Mouse (Mus musculus): ENCODE measurements around the gene Hsd3b5. TPM values are rescaled to one million over a fixed set of nuclear protein-coding genes. Genes with fewer than 3 reads are reported as not detected.
"Not testable (repeated sequence)": the region's sequence is repeated elsewhere in the genome, so short reads cannot be mapped to it uniquely, and the experiment has no call there.

The Hsd3b5 gene
- 0.07 TPM in 1 of 2 replicates, not detected in the other for polyA plus RNA-seq (2015; fragmentation: Nextera tagmentation; extraction: Ambion mirVana)

DNA sequence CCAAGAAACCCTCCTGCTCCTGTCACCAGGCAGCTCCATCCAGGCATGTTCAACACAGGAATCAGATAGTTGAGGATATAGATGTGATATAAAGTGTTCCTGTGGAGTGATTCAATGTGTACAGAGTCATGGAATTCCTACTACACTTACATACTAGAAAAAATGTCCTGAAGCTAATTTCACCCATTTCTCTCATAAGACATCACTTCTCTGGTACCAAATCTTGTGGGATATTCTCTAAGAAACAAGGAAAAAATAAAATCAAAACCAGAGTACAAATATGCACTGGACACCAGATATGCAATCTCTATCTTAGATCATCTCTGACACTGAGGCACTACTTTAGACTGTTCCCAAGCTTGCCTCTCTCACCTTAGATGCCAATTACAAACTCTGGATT is at the start of gene Hsd3b5:
Gene Hsd3b5 (minus strand): TSS at position 101 of the 400 bp plus-strand sequence.
- H3K4me2 ChIP-seq, result no peak within 1 kb of the TSS
- H3K27ac ChIP-seq (replicated peaks), result no peak within 1 kb of the TSS
- no peaks in the 10 kb centered on the region for H3K9me3 ChIP-seq (replicated peaks)
- no peaks in the 10 kb centered on the region for H3K36me3 ChIP-seq (replicated peaks)
- no peak within 1 kb of the TSS for H3K4me3 ChIP-seq (replicated peaks)
- H3K9ac ChIP-seq, result no peak within 1 kb of the TSS
- H3K27me3 ChIP-seq, result no peaks in the 10 kb centered on the region
- ATAC-seq (ENCODE audit: insufficient read depth), result no peak
- H3K4me1 ChIP-seq (replicated peaks), result no peaks in the 10 kb centered on the region

GRCm38 (mm10) chr3:98635145-98635544 is 5.1 kb upstream of the Hsd3b5 start:
- Histone ChIP-seq H3K4me3 (replicated peaks) (no peak overlapping the region), H3K27ac (replicated peaks) (no peak overlapping the region), H3K4me1 (replicated peaks) (no peaks in the 10 kb centered on the region), H3K4me2 (no peak overlapping the region), H3K36me3 (replicated peaks) (no peaks in the 10 kb centered on the region), H3K27me3 (no peaks in the 10 kb centered on the region), H3K9me3 (replicated peaks) (no peaks in the 10 kb centered on the region), H3K9ac (no peak overlapping the region)
- WGBS (ENCODE audit: insufficient replicate concordance), result 57% methylated on average over 1 of the region's 1 CpGs
- no peak for ATAC-seq (ENCODE audit: insufficient read depth)

DNA sequence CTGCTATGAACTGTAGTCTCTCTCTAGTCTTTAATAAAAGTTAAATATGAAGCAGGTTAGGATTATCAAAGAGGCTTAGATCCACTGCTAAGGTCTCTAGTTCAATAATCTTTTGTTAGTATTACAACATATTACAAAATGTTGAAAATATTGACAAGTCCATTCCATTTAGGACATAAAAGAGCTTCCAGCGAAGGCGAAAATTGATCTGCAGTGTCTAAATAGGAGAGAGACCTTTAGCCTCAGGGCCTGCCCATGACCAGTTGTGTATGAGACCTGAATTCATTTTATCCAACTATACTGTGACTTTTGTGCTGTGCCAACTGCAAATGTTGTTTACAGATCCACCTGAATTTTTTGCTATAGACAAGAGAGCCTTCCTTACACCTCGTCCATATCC is 419 bp downstream of the Hsd3b5 start:
- H3K4me3 ChIP-seq (replicated peaks), result no peak overlapping the region
- H3K4me2 ChIP-seq, result no peak overlapping the region
- no peaks in the 10 kb centered on the region for H3K4me1 ChIP-seq (replicated peaks)
- H3K27me3 ChIP-seq, result no peaks in the 10 kb centered on the region
- H3K27ac ChIP-seq (replicated peaks), result no peak overlapping the region
- WGBS (ENCODE audit: insufficient replicate concordance), result 45% methylated on average over 3 of the region's 3 CpGs
- no peaks in the 10 kb centered on the region for H3K9me3 ChIP-seq (replicated peaks)
- ATAC-seq (ENCODE audit: insufficient read depth), result no peak
- H3K9ac ChIP-seq, result no peak overlapping the region
- H3K36me3 ChIP-seq (replicated peaks), result no peaks in the 10 kb centered on the region

- not testable (repeated sequence) for H3K9me3 ChIP-seq (replicated peaks); ATAC-seq (ENCODE audit: insufficient read depth); H3K36me3 ChIP-seq (replicated peaks); H3K4me2 ChIP-seq; H3K27me3 ChIP-seq; H3K27ac ChIP-seq (replicated peaks); H3K4me3 ChIP-seq (replicated peaks); H3K4me1 ChIP-seq (replicated peaks); H3K9ac ChIP-seq
- 41% methylated on average over 1 of the region's 1 CpGs for WGBS (ENCODE audit: insufficient replicate concordance)
Observed at GRCm38 (mm10) chr3:98616786-98617185, 13.3 kb downstream of the Hsd3b5 start.

DNA sequence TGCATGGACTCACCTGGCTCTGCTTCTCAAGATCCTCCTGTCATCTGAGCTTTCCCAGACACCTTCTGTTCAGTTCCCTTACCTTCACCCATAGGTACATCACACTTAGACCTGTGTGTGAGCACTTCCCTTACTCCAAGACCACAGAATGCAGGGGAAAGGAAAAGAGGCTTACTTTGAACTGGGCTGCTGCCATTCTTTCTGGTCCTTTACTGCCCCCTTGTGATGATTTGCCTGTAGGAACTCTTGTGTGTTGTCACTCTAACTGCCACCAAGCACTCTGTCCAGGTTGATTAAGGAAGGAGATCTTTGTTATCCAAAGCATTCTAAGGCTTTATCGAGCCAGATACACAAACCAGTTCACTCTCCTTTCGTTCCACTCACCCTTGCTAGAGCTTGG is 13.8 kb downstream of the Hsd3b5 start:
- H3K4me1 ChIP-seq (replicated peaks); H3K36me3 ChIP-seq (replicated peaks); ATAC-seq (ENCODE audit: insufficient read depth); H3K27ac ChIP-seq (replicated peaks); H3K4me3 ChIP-seq (replicated peaks); H3K9ac ChIP-seq; H3K27me3 ChIP-seq; H3K4me2 ChIP-seq; H3K9me3 ChIP-seq (replicated peaks): not testable (repeated sequence)
- WGBS (ENCODE audit: insufficient replicate concordance), result 13% methylated on average over 2 of the region's 2 CpGs

GRCm38 (mm10) chr3:98614406-98614927 is 15.6 kb downstream of the Hsd3b5 start:
- not testable (repeated sequence) for H3K9me3 ChIP-seq (replicated peaks); H3K27ac ChIP-seq (replicated peaks); H3K27me3 ChIP-seq; H3K4me1 ChIP-seq (replicated peaks); H3K9ac ChIP-seq; H3K36me3 ChIP-seq (replicated peaks); H3K4me2 ChIP-seq; ATAC-seq (ENCODE audit: insufficient read depth); H3K4me3 ChIP-seq (replicated peaks)
- 20% methylated on average over 2 of the region's 2 CpGs for WGBS (ENCODE audit: insufficient replicate concordance)

GRCm38 (mm10) chr3:98613963-98614362 is 16.1 kb downstream of the Hsd3b5 start:
- H3K27ac ChIP-seq (replicated peaks), result no peak overlapping the region
- no peak for ATAC-seq (ENCODE audit: insufficient read depth)
- no peaks in the 10 kb centered on the region for H3K27me3 ChIP-seq
- H3K36me3 ChIP-seq (replicated peaks), result no peaks in the 10 kb centered on the region
- H3K4me1 ChIP-seq (replicated peaks), result no peaks in the 10 kb centered on the region
- H3K9ac ChIP-seq, result no peak overlapping the region
- no peak overlapping the region for H3K4me3 ChIP-seq (replicated peaks)
- H3K4me2 ChIP-seq, result no peak overlapping the region
- no peaks in the 10 kb centered on the region for H3K9me3 ChIP-seq (replicated peaks)

DNA sequence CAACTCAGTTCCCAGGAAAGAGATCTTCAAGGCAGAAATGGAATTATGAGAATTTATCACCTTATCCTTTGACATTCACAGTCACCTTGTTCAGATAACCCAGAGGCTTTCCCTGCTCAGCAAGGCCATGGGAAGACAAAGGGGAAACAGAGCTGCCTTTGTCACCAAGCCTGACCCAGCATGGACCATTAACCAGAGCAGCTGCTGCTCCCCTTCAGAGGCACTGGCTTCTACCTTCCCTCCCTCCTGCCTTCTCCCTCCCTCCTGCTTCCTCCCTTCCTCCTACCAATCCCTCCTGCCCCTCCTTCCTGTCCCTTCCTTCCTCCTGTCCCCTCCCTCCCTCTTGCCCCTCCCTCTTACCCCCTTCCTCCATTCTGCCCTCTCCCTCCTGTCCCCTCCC is 16.5 kb downstream of the Hsd3b5 start:
- not testable (repeated sequence) for H3K27me3 ChIP-seq

DNA sequence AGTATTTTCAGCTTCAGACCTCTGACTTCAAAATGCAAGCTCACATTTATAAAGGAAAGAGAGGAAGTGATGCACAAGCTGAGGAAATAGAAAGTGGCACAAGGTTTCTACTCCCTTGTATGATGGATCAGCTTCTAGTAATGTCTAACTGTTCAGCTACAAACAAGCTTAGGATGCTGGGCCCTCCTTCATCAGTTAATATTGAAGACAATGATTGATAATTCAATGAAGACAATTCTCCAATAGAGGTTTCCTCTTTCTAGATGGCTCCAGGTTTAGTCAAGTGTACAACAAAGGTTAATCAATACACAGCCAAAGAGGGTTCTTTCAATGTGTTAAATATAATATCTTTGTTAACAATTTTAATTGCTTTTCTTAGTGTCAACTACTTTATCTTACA is 41.3 kb downstream of the Hsd3b5 start, which contains the start of gene Gm10681:
Gene Gm10681 (minus strand): TSS at position 101 of the 400 bp plus-strand sequence.
- Histone ChIP-seq H3K4me2 (no peak within 1 kb of the TSS), H3K4me3 (replicated peaks) (no peak within 1 kb of the TSS), H3K9me3 (replicated peaks) (no peaks in the 10 kb centered on the region), H3K4me1 (replicated peaks) (no peaks in the 10 kb centered on the region), H3K9ac (no peak within 1 kb of the TSS), H3K36me3 (replicated peaks) (no peaks in the 10 kb centered on the region), H3K27ac (replicated peaks) (peak within 1 kb of the TSS; percentile 61; the same call in 1 of the 2 replicates), H3K27me3 (no peaks in the 10 kb centered on the region)
- ATAC-seq (ENCODE audit: insufficient read depth), result no peak

More for the DNA sequence above, 16.5 kb downstream of the Hsd3b5 start:
- not testable (repeated sequence) for H3K9me3 ChIP-seq (replicated peaks); H3K4me1 ChIP-seq (replicated peaks); H3K9ac ChIP-seq; H3K4me2 ChIP-seq; H3K4me3 ChIP-seq (replicated peaks); H3K27ac ChIP-seq (replicated peaks); ATAC-seq (ENCODE audit: insufficient read depth); H3K36me3 ChIP-seq (replicated peaks)

DNA sequence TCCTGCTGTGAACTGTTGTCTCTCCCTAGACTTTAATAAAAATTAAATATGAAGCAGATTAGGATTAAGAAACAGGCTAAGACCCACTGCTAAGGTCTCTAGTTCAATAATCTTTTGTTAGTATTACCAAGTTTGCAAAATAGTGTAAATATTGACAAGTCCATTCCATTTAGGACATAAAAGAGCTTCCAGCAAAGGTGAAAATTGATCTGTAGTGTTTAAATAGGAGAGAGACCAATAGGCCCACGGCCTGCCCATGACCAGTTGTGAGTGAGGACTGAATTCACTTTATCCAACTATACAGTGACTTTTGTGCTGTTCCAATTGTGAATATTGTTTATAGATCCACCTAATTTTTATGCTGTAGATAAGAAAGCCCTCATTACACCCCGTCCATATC is 42.3 kb downstream of the Hsd3b5 start:
- H3K4me1 ChIP-seq (replicated peaks), result no peaks in the 10 kb centered on the region
- H3K27me3 ChIP-seq, result no peaks in the 10 kb centered on the region
- no peak overlapping the region for H3K4me3 ChIP-seq (replicated peaks)
- no peak overlapping the region for H3K9ac ChIP-seq
- 43% methylated on average over 2 of the region's 2 CpGs for WGBS (ENCODE audit: insufficient replicate concordance)
- no peaks in the 10 kb centered on the region for H3K36me3 ChIP-seq (replicated peaks)
- peak; percentile 61 for ATAC-seq (ENCODE audit: insufficient read depth)
- H3K9me3 ChIP-seq (replicated peaks), result no peaks in the 10 kb centered on the region
- H3K27ac ChIP-seq (replicated peaks), result 0 out of 2 replicates have a peak overlapping the region, but pooled peaks have one; percentile 61
- no peak overlapping the region for H3K4me2 ChIP-seq

GRCm38 (mm10) chr3:98582622-98583021 is 47.4 kb downstream of the Hsd3b5 start:
- not testable (repeated sequence) for H3K36me3 ChIP-seq (replicated peaks); H3K9me3 ChIP-seq (replicated peaks); H3K27me3 ChIP-seq; H3K4me1 ChIP-seq (replicated peaks); H3K27ac ChIP-seq (replicated peaks); H3K4me2 ChIP-seq; H3K9ac ChIP-seq; H3K4me3 ChIP-seq (replicated peaks)
- peak; percentile 60; the same call in 1 of the 2 replicates for ATAC-seq (ENCODE audit: insufficient read depth)

GRCm38 (mm10) chr3:98582202-98582601 is 47.9 kb downstream of the Hsd3b5 start:
- H3K9ac ChIP-seq; H3K4me1 ChIP-seq (replicated peaks); H3K27ac ChIP-seq (replicated peaks); H3K36me3 ChIP-seq (replicated peaks); H3K4me2 ChIP-seq; H3K4me3 ChIP-seq (replicated peaks); H3K27me3 ChIP-seq; H3K9me3 ChIP-seq (replicated peaks): not testable (repeated sequence)
- ATAC-seq (ENCODE audit: insufficient read depth), result peak; percentile 63
- no CpG with 5 or more reads among the region's 1 CpGs for WGBS (ENCODE audit: insufficient replicate concordance)

Measured in liver, embryonic 15.5 days (tissue).